Mouse (Mus musculus): ENCODE data around the gene Hnrnpab. TPM values are rescaled to one million over a fixed set of nuclear protein-coding genes. Genes with fewer than 3 reads are reported as not detected.
A peak's percentile ranks its signal among the peaks of the same experiment; 100 is the strongest.

Hnrnpab gene
- polyA plus RNA-seq, 1 experiment from 2014 or later = 336 TPM

GRCm38 (mm10) chr11:51649889-51650199, 43.2 kb upstream of the Hnrnpab start:
- Histone ChIP-seq H3K36me3 (ENCODE audit: insufficient read depth, low read length) (no peaks in the 10 kb centered on the region), H3K4me2 (ENCODE audit: low read length) (peak overlapping the region; percentile 79), H3K4me3 (replicated peaks; ENCODE audit: low read depth, low read length) (peak overlapping the region; percentile 58), H3K27me3 (ENCODE audit: insufficient read depth, low read length) (no peaks in the 10 kb centered on the region), H3K4me1 (replicated peaks; ENCODE audit: insufficient read depth, low read length) (peaks cover 11% of the 10 kb centered on the region; the same call in 1 of the 2 replicates), H3K9me3 (replicated peaks; ENCODE audit: low read length) (no peaks in the 10 kb centered on the region), H3K9ac (ENCODE audit: low read depth, low read length) (peak overlapping the region; percentile 76), H3K27ac (peak overlapping the region; percentile 85)
- no peak for ATAC-seq (replicated peaks; ENCODE audit: low FRiP score, low read depth)
- no peak for DNase-seq (ENCODE audit: low spot score)
- TF ChIP-seq CTCF (IDR thresholded peaks at IDR 0.05; ENCODE audit: low read depth) = no peak
- 3% methylated on average over 7 of the region's 7 CpGs for WGBS

- TF ChIP-seq CTCF (IDR thresholded peaks at IDR 0.05; ENCODE audit: low read depth) = no peak
- Histone ChIP-seq H3K4me1 (replicated peaks; ENCODE audit: insufficient read depth, low read length) (peaks cover 11% of the 10 kb centered on the region; the same call in 1 of the 2 replicates), H3K27ac (peak overlapping the region; percentile 85), H3K27me3 (ENCODE audit: insufficient read depth, low read length) (no peaks in the 10 kb centered on the region), H3K4me3 (replicated peaks; ENCODE audit: low read depth, low read length) (peak overlapping the region; percentile 58), H3K9ac (ENCODE audit: low read depth, low read length) (peak overlapping the region; percentile 76), H3K9me3 (replicated peaks; ENCODE audit: low read length) (no peaks in the 10 kb centered on the region), H3K4me2 (ENCODE audit: low read length) (peak overlapping the region; percentile 79), H3K36me3 (ENCODE audit: insufficient read depth, low read length) (0 out of 2 replicates have a peak, but pooled peaks cover under 1% of the 10 kb centered on the region)
- ATAC-seq (replicated peaks; ENCODE audit: low FRiP score, low read depth) (no peak), DNase-seq (ENCODE audit: low spot score) (no peak)
- WGBS = 33% methylated on average over 11 of the region's 11 CpGs
These were observed 42.7 kb upstream of the Hnrnpab start for GRCm38 (mm10) chr11:51649111-51649888.

- Histone ChIP-seq H3K27ac (peak overlapping the region; percentile 43; the same call in 1 of the 2 replicates), H3K36me3 (ENCODE audit: insufficient read depth, low read length) (peaks cover 8% of the 10 kb centered on the region; the same call in 1 of the 2 replicates), H3K9me3 (replicated peaks; ENCODE audit: low read length) (no peaks in the 10 kb centered on the region), H3K4me2 (ENCODE audit: low read length) (peak overlapping the region; percentile 79), H3K4me3 (replicated peaks; ENCODE audit: low read depth, low read length) (peak overlapping the region; percentile 58; the same call in 1 of the 2 replicates), H3K4me1 (replicated peaks; ENCODE audit: insufficient read depth, low read length) (peaks cover 11% of the 10 kb centered on the region; the same call in 1 of the 2 replicates), H3K9ac (ENCODE audit: low read depth, low read length) (no peak overlapping the region; the same call in 1 of the 2 replicates), H3K27me3 (ENCODE audit: insufficient read depth, low read length) (no peaks in the 10 kb centered on the region)
- no peak for TF ChIP-seq CTCF (IDR thresholded peaks at IDR 0.05; ENCODE audit: low read depth)
- ATAC-seq (replicated peaks; ENCODE audit: low FRiP score, low read depth) (0 out of 2 replicates have a peak, but pooled peaks have one; percentile 12), DNase-seq (ENCODE audit: low spot score) (peak; percentile 49)
- WGBS = 28% methylated on average over 3 of the region's 3 CpGs
These were observed 41.9 kb upstream of the Hnrnpab start for GRCm38 (mm10) chr11:51648566-51648965.

- WGBS = 46% methylated on average over 15 of the region's 15 CpGs
- Histone ChIP-seq H3K4me1 (replicated peaks; ENCODE audit: insufficient read depth, low read length) (peaks cover 11% of the 10 kb centered on the region; the same call in 1 of the 2 replicates), H3K36me3 (ENCODE audit: insufficient read depth, low read length) (peaks cover 13% of the 10 kb centered on the region; the same call in 1 of the 2 replicates), H3K9me3 (replicated peaks; ENCODE audit: low read length) (no peaks in the 10 kb centered on the region), H3K27me3 (ENCODE audit: insufficient read depth, low read length) (no peaks in the 10 kb centered on the region), H3K9ac (ENCODE audit: low read depth, low read length) (no peak overlapping the region), H3K4me3 (replicated peaks; ENCODE audit: low read depth, low read length) (no peak overlapping the region), H3K4me2 (ENCODE audit: low read length) (peak overlapping the region; percentile 6; the same call in 1 of the 2 replicates), H3K27ac (peak overlapping the region; percentile 81)
- no peak for TF ChIP-seq CTCF (IDR thresholded peaks at IDR 0.05; ENCODE audit: low read depth)
- no peak for ATAC-seq (replicated peaks; ENCODE audit: low FRiP score, low read depth)
- peak; percentile 48 for DNase-seq (ENCODE audit: low spot score)
These were observed 40.4 kb upstream of the Hnrnpab start for GRCm38 (mm10) chr11:51646751-51647667.

- WGBS = 77% methylated on average over 7 of the region's 7 CpGs
- ATAC-seq (replicated peaks; ENCODE audit: low FRiP score, low read depth) (no peak), DNase-seq (ENCODE audit: low spot score) (no peak)
- Histone ChIP-seq H3K4me1 (replicated peaks; ENCODE audit: insufficient read depth, low read length) (peaks cover 11% of the 10 kb centered on the region; the same call in 1 of the 2 replicates), H3K9ac (ENCODE audit: low read depth, low read length) (no peak overlapping the region), H3K36me3 (ENCODE audit: insufficient read depth, low read length) (peaks cover 13% of the 10 kb centered on the region; the same call in 1 of the 2 replicates), H3K27me3 (ENCODE audit: insufficient read depth, low read length) (no peaks in the 10 kb centered on the region), H3K4me2 (ENCODE audit: low read length) (no peak overlapping the region), H3K9me3 (replicated peaks; ENCODE audit: low read length) (no peaks in the 10 kb centered on the region), H3K27ac (peak overlapping the region; percentile 28; the same call in 1 of the 2 replicates), H3K4me3 (replicated peaks; ENCODE audit: low read depth, low read length) (no peak overlapping the region)
- no peak for TF ChIP-seq CTCF (IDR thresholded peaks at IDR 0.05; ENCODE audit: low read depth)
These were observed 39.6 kb upstream of the Hnrnpab start for GRCm38 (mm10) chr11:51646245-51646644.

- 64% methylated on average over 13 of the region's 13 CpGs for WGBS
- ATAC-seq (replicated peaks; ENCODE audit: low FRiP score, low read depth) (no peak), DNase-seq (ENCODE audit: low spot score) (no peak)
- Histone ChIP-seq H3K36me3 (ENCODE audit: insufficient read depth, low read length) (peaks cover 13% of the 10 kb centered on the region; the same call in 1 of the 2 replicates), H3K4me1 (replicated peaks; ENCODE audit: insufficient read depth, low read length) (peaks cover 11% of the 10 kb centered on the region; the same call in 1 of the 2 replicates), H3K4me2 (ENCODE audit: low read length) (no peak overlapping the region), H3K9me3 (replicated peaks; ENCODE audit: low read length) (no peaks in the 10 kb centered on the region), H3K4me3 (replicated peaks; ENCODE audit: low read depth, low read length) (no peak overlapping the region), H3K27ac (no peak overlapping the region), H3K9ac (ENCODE audit: low read depth, low read length) (no peak overlapping the region), H3K27me3 (ENCODE audit: insufficient read depth, low read length) (no peaks in the 10 kb centered on the region)
- no peak for TF ChIP-seq CTCF (IDR thresholded peaks at IDR 0.05; ENCODE audit: low read depth)
These were observed 38.6 kb upstream of the Hnrnpab start for GRCm38 (mm10) chr11:51645293-51645692.
